Mouse (Mus musculus) kidney, embryonic 15.5 days (tissue): ENCODE results near the gene Camk2n1. TPM values are rescaled to one million over a fixed set of nuclear protein-coding genes. Genes with fewer than 3 reads are reported as not detected.

ENCODE experiments used
- ATAC-seq: fragments of 200-750 bp; cut with Nextera tagmentation; replicated peaks from 2 replicates; pipeline ENCODE4 v1.8.0; 2017; ENCODE audit warnings: moderate TSS enrichment; ENCODE audit not compliant: low FRiP score
- H3K27ac ChIP-seq: fragments of 300-500 bp; sonication (generic); 2 replicates; pipeline ENCODE4 v1.5.1; 2015; ENCODE audit warnings: mild to moderate bottlenecking, inconsistent platforms
- H3K27me3 ChIP-seq: fragments of 300-500 bp; sonication (generic); 2 replicates; pipeline ENCODE4 v1.6.1; 2015; ENCODE audit warnings: inconsistent platforms
- H3K36me3 ChIP-seq: fragments of 300-500 bp; sonication (generic); 2 replicates; pipeline ENCODE4 v1.6.1; 2015; ENCODE audit warnings: inconsistent platforms
- H3K4me1 ChIP-seq: fragments of 300-500 bp; sonication (generic); 2 replicates; pipeline ENCODE4 v1.6.1; 2015; ENCODE audit warnings: inconsistent platforms
- H3K4me2 ChIP-seq: fragments of 300-500 bp; sonication (generic); 2 replicates; pipeline ENCODE4 v1.6.1; 2015; ENCODE audit warnings: moderate library complexity, mild to moderate bottlenecking, inconsistent platforms
- H3K4me3 ChIP-seq: fragments of 300-500 bp; sonication (generic); replicated peaks from 2 replicates; pipeline ENCODE4 v1.5.1; 2015; ENCODE audit warnings: mild to moderate bottlenecking, inconsistent platforms
- H3K9ac ChIP-seq: fragments of 300-500 bp; sonication (generic); 2 replicates; pipeline ENCODE4 v1.6.1; 2015; ENCODE audit warnings: mild to moderate bottlenecking, inconsistent platforms
- H3K9me3 ChIP-seq: fragments of 300-500 bp; sonication (generic); replicated peaks from 2 replicates; pipeline ENCODE4 v1.6.1; 2016; ENCODE audit warnings: inconsistent platforms
- WGBS: fragments of 180-500 bp; shearing (Covaris S2); methylation state at CpG from one replicate; pipeline ENCODE4 v1.1.7; 2015; ENCODE audit warnings: mixed read lengths; 5-methylcytosine and 5-hydroxymethylcytosine counted together
- polyA plus RNA-seq: library from polyadenylated mRNA; unstranded; fragments of >200 nt; fragmentation: Nextera tagmentation; extraction: Ambion mirVana; gene quantifications from 2 replicates; pipeline ENCODE4 v1.2.1, GENCODE M21; 2015

Gene Camk2n1
- polyA plus RNA-seq, 1 experiment from 2014 or later, result 7.6 TPM

DNA sequence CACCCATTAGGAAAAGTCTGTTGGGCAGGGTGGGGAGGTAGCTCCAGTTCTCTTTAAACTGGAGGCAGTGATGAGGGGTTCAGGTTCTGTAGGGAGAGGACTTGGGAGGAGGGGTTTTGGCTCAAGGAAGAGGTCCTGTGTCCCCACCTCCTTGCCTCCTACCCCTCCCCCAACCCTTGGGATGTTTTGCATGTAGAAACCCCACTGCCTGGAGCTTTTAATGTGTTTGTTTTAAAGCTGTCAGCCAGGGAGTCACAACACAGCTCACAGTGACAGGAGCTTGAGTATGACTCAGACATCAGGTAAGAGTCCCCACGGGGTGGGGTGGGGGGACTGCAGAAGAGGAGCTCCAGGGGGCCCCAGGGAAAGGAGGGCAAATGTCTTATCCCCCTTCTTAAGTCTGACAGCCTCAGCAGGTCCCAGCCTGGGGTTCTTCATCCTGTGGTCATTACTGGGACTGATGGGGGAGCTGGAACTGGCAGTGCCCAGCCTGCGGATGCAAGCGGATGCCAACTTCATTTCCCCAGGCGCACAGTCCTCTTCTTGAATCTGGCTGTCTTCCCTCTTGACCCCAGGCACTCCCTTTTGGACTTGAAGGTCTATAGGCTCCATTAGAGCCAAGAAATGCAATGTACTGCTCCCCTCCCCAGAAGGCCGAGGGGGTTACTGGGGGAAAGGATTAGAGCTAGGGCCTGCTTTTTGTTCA lies 4.8 kb downstream of the Camk2n1 start:
- Histone ChIP-seq H3K4me1 (peaks cover 79% of the 10 kb centered on the region), H3K27me3 (no peaks in the 10 kb centered on the region), H3K4me2 (no peak overlapping the region), H3K4me3 (no peak overlapping the region), H3K9ac (no peak overlapping the region), H3K9me3 (no peaks in the 10 kb centered on the region), H3K27ac (peak overlapping the region; percentile 76), H3K36me3 (peaks cover 8% of the 10 kb centered on the region; the same call in 1 of the 2 replicates)
- no peak for ATAC-seq
- 52% methylated on average over 5 of the region's 5 CpGs for WGBS

DNA sequence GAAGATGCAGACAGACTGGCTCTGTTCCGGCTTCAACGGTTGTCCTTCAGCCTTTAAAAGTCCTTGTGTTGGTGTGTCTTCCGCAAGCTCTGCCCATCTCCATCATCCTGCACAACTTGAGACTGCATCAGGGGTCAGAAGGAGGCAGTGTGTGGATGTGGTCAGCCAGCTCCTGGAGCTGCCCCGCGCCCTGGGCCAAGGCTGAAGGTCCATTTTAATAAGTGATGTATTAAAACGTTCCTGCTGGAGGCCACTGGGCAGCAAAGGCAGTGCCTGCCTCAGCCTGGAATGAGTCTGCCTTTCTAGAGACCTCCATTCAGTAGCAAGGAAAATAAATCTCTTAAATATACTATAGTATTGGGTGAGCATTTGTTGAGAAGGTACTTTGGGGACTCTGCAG lies 5.7 kb downstream of the Camk2n1 start:
- WGBS, result 72% methylated on average over 6 of the region's 6 CpGs
- ATAC-seq, result no peak

DNA sequence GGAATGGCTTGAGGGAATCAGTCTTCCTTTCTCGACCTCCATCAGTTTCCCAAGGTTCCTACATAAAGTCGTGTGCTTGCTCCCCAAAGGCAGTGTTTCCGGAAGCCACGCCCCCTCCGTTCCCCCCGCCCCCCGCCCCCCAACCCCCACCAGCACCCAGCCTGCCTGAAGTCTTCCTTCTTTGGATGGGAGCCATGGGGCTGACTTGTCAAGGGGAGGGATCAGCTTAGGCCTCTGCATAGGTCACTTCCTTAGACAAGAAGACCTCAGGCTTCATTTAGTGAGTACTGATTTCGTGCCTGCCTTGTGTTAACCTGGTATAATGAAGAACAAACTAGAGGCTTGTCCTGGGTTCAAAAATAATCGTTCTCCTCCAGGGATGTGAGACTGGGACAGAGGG lies 6.8 kb downstream of the Camk2n1 start:
- H3K4me1 ChIP-seq, result peaks cover 96% of the 10 kb centered on the region
- no peak for ATAC-seq
- no peaks in the 10 kb centered on the region for H3K9me3 ChIP-seq
- no peaks in the 10 kb centered on the region for H3K27me3 ChIP-seq
- H3K4me3 ChIP-seq, result no peak overlapping the region
- WGBS, result 28% methylated on average over 9 of the region's 9 CpGs
- H3K4me2 ChIP-seq, result no peak overlapping the region
- peaks cover 8% of the 10 kb centered on the region; the same call in 1 of the 2 replicates for H3K36me3 ChIP-seq
- no peak overlapping the region for H3K9ac ChIP-seq
- H3K27ac ChIP-seq, result peak overlapping the region; percentile 76

More for the DNA sequence above, 5.7 kb downstream of the Camk2n1 start:
- Histone ChIP-seq H3K27ac (peak overlapping the region; percentile 76), H3K9me3 (no peaks in the 10 kb centered on the region), H3K4me3 (no peak overlapping the region), H3K4me2 (no peak overlapping the region), H3K27me3 (no peaks in the 10 kb centered on the region), H3K36me3 (peaks cover 8% of the 10 kb centered on the region; the same call in 1 of the 2 replicates), H3K4me1 (peaks cover 87% of the 10 kb centered on the region), H3K9ac (no peak overlapping the region)

DNA sequence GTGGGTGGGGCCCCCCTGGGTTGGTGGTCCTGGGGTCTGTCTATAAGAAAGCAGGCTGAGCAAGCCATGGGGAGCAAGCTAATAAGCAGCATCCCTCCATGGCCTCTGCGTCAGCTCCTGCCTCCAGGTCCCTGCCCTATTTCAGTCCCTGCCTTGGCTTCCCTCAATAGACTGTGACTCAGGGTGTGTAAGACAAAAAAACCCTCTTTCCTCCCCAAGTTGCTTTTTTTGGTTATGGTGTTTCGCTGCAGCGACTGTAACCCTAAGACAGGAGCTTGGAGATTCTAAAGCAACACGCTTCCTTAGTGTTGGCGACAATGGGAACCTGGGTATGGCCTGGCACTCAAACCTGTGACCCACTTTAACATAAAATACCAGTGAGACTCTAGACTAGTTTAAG lies 7.4 kb downstream of the Camk2n1 start:
- H3K36me3 ChIP-seq, result peaks cover 8% of the 10 kb centered on the region; the same call in 1 of the 2 replicates
- no peaks in the 10 kb centered on the region for H3K27me3 ChIP-seq
- no peak overlapping the region for H3K4me3 ChIP-seq
- ATAC-seq, result no peak
- H3K4me2 ChIP-seq, result no peak overlapping the region
- 0 out of 2 replicates have a peak overlapping the region, but pooled peaks have one; percentile 76 for H3K27ac ChIP-seq
- H3K4me1 ChIP-seq, result peaks cover 96% of the 10 kb centered on the region
- H3K9ac ChIP-seq, result no peak overlapping the region
- WGBS, result 95% methylated on average over 5 of the region's 5 CpGs
- H3K9me3 ChIP-seq, result no peaks in the 10 kb centered on the region

DNA sequence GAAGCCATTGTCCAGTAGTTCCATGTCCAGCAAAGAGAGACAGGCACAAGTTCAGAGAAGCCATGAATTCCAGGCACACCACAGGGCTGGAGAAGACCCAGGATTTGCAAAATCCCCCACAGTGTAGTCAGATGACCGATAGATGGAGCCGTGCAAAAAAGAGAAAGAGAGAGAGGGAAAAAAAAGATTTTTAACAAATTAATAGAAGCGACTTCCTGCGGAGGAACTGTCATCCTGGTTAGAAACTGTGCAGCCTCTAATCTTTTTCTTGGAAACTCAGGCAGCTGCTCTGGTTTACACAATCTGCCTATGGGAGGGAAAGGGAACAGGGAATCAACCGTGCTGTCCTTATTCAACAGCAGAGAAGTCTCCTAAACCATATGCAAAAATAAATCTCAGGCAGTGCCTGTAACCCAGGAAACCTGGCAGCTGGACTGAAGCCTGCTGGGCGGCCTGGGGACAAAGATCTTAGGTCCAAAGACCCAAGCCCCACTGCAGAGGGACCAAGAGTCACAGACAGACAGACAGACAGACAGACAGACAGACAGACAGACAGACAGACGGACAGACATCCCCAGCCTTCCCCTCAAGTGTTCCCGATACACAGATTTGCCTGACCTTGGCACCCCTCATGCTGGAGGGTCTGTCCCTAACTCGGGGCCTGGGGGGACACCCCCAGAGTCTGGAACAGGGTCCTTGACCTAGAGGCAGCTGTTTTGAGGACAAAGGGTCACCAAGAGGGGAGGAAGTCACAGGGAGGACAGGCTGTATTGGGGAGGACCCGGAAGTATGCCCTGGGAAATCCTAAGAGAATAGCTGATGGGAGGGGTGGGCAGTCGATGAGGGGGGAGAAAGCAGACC lies 9.1 kb downstream of the Camk2n1 start:
- no peaks in the 10 kb centered on the region for H3K9me3 ChIP-seq
- H3K27me3 ChIP-seq, result no peaks in the 10 kb centered on the region
- peak overlapping the region; percentile 97 for H3K27ac ChIP-seq
- peaks cover 91% of the 10 kb centered on the region for H3K4me1 ChIP-seq
- no peak overlapping the region for H3K9ac ChIP-seq
- WGBS, result 2% methylated on average over 11 of the region's 11 CpGs
- peaks cover 8% of the 10 kb centered on the region; the same call in 1 of the 2 replicates for H3K36me3 ChIP-seq
- peak overlapping the region; percentile 56 for H3K4me2 ChIP-seq
- ATAC-seq, result peak; percentile 47
- H3K4me3 ChIP-seq, result peak overlapping the region; percentile 22

DNA sequence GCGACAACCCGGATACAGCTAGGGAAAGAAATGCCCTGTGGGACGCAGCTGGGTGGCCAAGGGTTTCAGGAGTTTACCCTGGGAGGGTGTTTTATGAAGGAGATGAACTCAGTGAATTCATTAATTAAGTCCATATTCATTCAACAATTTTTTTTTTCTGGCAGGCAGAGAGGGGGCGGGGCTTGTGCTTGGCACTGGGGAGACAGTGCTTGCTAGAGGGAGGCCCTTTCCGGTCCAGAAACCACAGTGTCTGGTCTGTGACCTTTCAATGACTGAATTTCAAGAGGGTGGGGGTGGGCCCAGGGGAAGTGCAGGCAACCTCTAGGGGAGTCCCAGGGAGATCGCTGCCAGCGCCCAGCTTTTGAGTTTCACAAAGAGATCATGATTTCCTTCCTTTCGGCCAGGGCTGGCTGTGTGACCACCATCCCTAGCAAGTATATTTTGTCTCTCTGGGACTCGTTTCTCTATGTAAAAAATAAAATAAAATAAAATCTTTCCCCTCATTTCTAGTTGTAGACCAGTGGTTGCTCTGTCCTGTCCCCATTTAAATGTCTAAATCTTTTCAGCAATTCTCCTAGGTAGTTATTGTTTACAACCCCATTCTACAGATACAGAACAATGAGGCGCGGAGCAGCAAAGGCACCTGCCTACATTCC lies 9.8 kb downstream of the Camk2n1 start:
- Histone ChIP-seq H3K36me3 (peaks cover 6% of the 10 kb centered on the region; the same call in 1 of the 2 replicates), H3K4me3 (peak overlapping the region; percentile 24), H3K9ac (0 out of 2 replicates have a peak overlapping the region, but pooled peaks have one; percentile 14), H3K27ac (peak overlapping the region; percentile 97), H3K9me3 (no peaks in the 10 kb centered on the region), H3K4me1 (peaks cover 89% of the 10 kb centered on the region), H3K4me2 (peak overlapping the region; percentile 56), H3K27me3 (no peaks in the 10 kb centered on the region)
- 3% methylated on average over 11 of the region's 11 CpGs for WGBS
- peak; percentile 82 for ATAC-seq

DNA sequence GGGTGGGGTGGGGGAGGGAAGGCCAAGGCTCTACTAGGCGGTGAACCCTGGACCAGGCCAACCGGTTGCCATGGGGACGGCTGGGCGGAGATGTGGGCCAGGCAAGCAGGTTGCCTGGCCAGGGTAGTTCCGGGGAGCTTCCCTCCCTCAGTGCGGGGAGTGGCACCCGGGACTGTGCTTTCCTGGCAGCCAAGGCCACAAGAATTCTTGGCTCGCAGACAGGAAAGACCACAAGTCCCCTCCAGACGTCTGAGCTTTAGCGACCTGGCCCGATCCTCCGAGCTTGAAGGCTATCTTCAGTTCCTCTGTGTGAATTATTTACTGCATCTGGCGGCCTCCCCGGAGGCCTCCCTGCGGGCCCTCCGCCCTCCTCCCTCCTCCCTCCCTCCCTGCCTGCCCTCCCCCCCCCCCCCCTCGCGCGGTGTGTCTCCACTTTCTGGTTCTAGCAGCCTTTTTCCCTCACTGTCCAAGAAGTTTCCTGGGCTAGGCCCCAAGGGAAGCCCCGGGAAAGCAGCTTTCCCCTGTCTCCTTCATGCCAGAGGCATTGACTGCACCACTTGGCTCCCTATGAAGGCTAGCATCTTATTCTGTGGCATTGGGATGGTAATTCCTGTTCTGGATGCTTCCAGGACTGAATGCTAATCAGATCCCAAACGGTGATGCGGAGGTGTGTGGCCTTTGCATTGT lies 10.7 kb downstream of the Camk2n1 start:
- H3K27me3 ChIP-seq, result no peaks in the 10 kb centered on the region
- H3K4me1 ChIP-seq, result peaks cover 89% of the 10 kb centered on the region
- H3K9me3 ChIP-seq, result no peaks in the 10 kb centered on the region
- H3K27ac ChIP-seq, result peak overlapping the region; percentile 97
- WGBS, result 3% methylated on average over 20 of the region's 22 CpGs
- H3K9ac ChIP-seq, result 0 out of 2 replicates have a peak overlapping the region, but pooled peaks have one; percentile 14
- H3K36me3 ChIP-seq, result no peaks in the 10 kb centered on the region
- peak overlapping the region; percentile 24 for H3K4me3 ChIP-seq
- ATAC-seq, result peak; percentile 77
- peak overlapping the region; percentile 56 for H3K4me2 ChIP-seq

DNA sequence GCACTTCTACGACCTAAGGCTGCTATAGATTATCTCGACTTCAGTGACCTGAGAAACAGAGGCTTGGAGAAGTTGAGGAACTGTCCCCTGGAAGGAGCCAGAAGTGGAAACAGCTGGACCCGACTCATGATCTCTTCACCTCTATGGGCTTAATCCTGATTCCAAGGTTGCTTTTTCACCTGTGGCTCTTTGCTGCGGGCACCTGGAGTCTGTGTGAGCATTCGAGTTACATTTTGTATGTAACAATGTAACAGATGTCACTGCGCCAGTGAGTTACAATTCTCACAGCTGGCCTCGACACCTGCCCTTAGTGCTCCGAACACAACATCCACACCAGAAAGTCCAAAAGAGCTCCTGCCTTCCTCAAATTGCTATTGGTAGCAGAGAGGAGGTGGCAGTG lies 11.3 kb downstream of the Camk2n1 start:
- H3K9ac ChIP-seq, result no peak overlapping the region

DNA sequence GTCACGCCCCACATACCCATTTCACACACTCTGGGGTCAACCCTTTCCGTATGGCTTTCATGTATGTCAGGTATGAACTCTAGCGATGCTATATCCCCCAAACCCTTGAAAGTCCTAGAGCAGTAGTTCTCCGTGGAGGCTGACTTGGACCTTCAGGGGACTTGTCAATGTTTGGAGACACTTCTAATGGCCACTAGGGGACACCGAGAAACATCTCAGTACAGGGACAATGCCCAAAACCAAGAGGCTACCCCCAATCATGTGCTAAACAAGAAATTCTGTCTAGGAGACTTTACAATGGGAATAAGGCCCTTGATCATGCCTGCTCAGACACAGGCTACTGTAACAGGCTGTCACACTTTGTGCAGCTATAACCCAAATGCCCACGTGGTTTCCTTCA lies 12.6 kb downstream of the Camk2n1 start:
- Histone ChIP-seq H3K36me3 (no peaks in the 10 kb centered on the region), H3K4me1 (peaks cover 86% of the 10 kb centered on the region), H3K27me3 (no peaks in the 10 kb centered on the region), H3K27ac (no peak overlapping the region), H3K4me2 (no peak overlapping the region), H3K9ac (no peak overlapping the region), H3K4me3 (no peak overlapping the region), H3K9me3 (no peaks in the 10 kb centered on the region)
- 76% methylated on average over 6 of the region's 6 CpGs for WGBS
- ATAC-seq, result no peak

More for the DNA sequence above, 11.3 kb downstream of the Camk2n1 start:
- no peak for ATAC-seq
- Histone ChIP-seq H3K27ac (peak overlapping the region; percentile 97), H3K4me3 (no peak overlapping the region), H3K9me3 (no peaks in the 10 kb centered on the region), H3K4me2 (peak overlapping the region; percentile 56; the same call in 1 of the 2 replicates), H3K27me3 (no peaks in the 10 kb centered on the region), H3K36me3 (no peaks in the 10 kb centered on the region), H3K4me1 (peaks cover 88% of the 10 kb centered on the region)
- 34% methylated on average over 8 of the region's 8 CpGs for WGBS

DNA sequence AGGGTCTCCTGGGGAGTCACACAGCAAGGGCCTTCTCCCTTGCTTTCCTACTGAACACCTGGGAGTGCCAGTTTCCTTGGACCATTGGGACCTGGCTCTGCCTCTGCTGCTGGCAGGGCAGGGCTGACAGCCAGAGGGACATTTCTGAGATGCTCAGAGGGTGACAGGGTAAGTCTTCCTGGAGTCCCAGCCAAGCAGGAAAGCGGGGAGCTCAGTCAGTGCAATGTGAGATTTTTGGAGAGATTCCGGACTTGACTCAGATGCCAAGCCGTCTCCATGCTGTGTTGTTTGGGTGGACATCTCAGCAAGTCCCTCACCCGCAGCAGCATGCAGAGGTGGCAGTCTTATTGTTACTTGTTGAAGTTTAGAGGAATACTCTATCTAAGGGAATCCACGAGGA lies 13.3 kb downstream of the Camk2n1 start:
- 86% methylated on average over 5 of the region's 5 CpGs for WGBS

DNA sequence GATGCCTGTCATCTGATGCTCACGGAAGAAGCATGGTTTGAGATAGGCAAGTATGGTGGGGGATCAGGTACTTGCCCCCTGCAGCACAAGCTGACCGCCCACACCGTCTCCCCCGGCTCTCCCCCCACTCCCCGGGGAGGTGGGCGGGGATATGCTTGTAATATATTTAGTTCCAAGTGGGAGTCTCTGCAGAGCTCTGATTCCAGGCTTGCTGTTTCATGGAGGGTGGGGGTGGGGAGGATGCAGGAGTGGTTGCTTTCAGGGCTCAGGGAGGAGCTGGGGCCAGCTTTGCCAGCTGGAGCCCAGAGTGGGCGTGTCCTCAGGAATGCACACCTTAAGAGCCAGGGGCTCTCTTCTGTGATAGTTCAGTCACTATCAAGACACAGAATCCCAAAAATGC lies 15.0 kb downstream of the Camk2n1 start:
- 5% methylated on average over 7 of the region's 7 CpGs for WGBS
- Histone ChIP-seq H3K9ac (no peak overlapping the region), H3K27ac (peak overlapping the region; percentile 68)

More for the DNA sequence above, 13.3 kb downstream of the Camk2n1 start:
- Histone ChIP-seq H3K4me3 (no peak overlapping the region), H3K27me3 (no peaks in the 10 kb centered on the region), H3K27ac (no peak overlapping the region), H3K36me3 (no peaks in the 10 kb centered on the region), H3K4me2 (no peak overlapping the region), H3K4me1 (peaks cover 79% of the 10 kb centered on the region), H3K9ac (no peak overlapping the region), H3K9me3 (no peaks in the 10 kb centered on the region)
- no peak for ATAC-seq

More for the DNA sequence above, 15.0 kb downstream of the Camk2n1 start:
- Histone ChIP-seq H3K4me3 (no peak overlapping the region), H3K27me3 (no peaks in the 10 kb centered on the region), H3K9me3 (no peaks in the 10 kb centered on the region), H3K36me3 (no peaks in the 10 kb centered on the region), H3K4me2 (peak overlapping the region; percentile 29), H3K4me1 (peaks cover 62% of the 10 kb centered on the region)
- ATAC-seq, result no peak; the same call in 1 of the 2 replicates
